Mouse (Mus musculus): ENCODE results near the gene Prdm15. TPM values are rescaled to one million over a fixed set of nuclear protein-coding genes. Genes with fewer than 3 reads are reported as not detected.

Prdm15 gene
- polyA plus RNA-seq, 1 experiment from 2014 or later, result 16.3 TPM

- H3K4me3 ChIP-seq, result no peak overlapping the region
- H3K36me3 ChIP-seq, result peaks cover 92% of the 10 kb centered on the region
- H3K9me3 ChIP-seq, result no peaks in the 10 kb centered on the region
- no peaks in the 10 kb centered on the region for H3K4me1 ChIP-seq
- ATAC-seq (replicated peaks), result no peak
- H3K27ac ChIP-seq (replicated peaks), result no peak overlapping the region
- WGBS, result 96% methylated on average over 3 of the region's 3 CpGs
- no peaks in the 10 kb centered on the region for H3K27me3 ChIP-seq
- no peak overlapping the region for H3K9ac ChIP-seq (replicated peaks)
- no peak overlapping the region for H3K4me2 ChIP-seq (replicated peaks)
Observed at GRCm38 (mm10) chr16:97808881-97809280, 42.8 kb downstream of the Prdm15 start.

GRCm38 (mm10) chr16:97805646-97806045, 46.0 kb downstream of the Prdm15 start:
- Histone ChIP-seq H3K4me1 (no peaks in the 10 kb centered on the region), H3K4me2 (replicated peaks) (no peak overlapping the region), H3K27ac (replicated peaks) (no peak overlapping the region), H3K9me3 (no peaks in the 10 kb centered on the region), H3K27me3 (no peaks in the 10 kb centered on the region), H3K36me3 (peaks cover 86% of the 10 kb centered on the region), H3K9ac (replicated peaks) (no peak overlapping the region), H3K4me3 (no peak overlapping the region)
- no peak for ATAC-seq (replicated peaks)
- 99% methylated on average over 3 of the region's 3 CpGs for whole genome bisulfite sequencing

GRCm38 (mm10) chr16:97804680-97805547, 46.7 kb downstream of the Prdm15 start:
- Histone ChIP-seq H3K27me3 (no peaks in the 10 kb centered on the region), H3K4me2 (replicated peaks) (no peak overlapping the region), H3K4me1 (no peaks in the 10 kb centered on the region), H3K9me3 (no peaks in the 10 kb centered on the region), H3K36me3 (peaks cover 85% of the 10 kb centered on the region), H3K4me3 (no peak overlapping the region), H3K27ac (replicated peaks) (no peak overlapping the region), H3K9ac (replicated peaks) (no peak overlapping the region)
- peak; percentile 43; the same call in 1 of the 2 replicates for ATAC-seq (replicated peaks)
- WGBS, result 70% methylated on average over 7 of the region's 7 CpGs

GRCm38 (mm10) chr16:97797950-97798869, 53.4 kb downstream of the Prdm15 start:
- ATAC-seq (replicated peaks), result no peak
- H3K27me3 ChIP-seq, result no peaks in the 10 kb centered on the region
- no peaks in the 10 kb centered on the region for H3K9me3 ChIP-seq
- no peaks in the 10 kb centered on the region for H3K4me1 ChIP-seq
- H3K4me2 ChIP-seq (replicated peaks), result no peak overlapping the region
- 97% methylated on average over 7 of the region's 7 CpGs for WGBS
- H3K36me3 ChIP-seq, result peaks cover 86% of the 10 kb centered on the region
- no peak overlapping the region for H3K27ac ChIP-seq (replicated peaks)
- no peak overlapping the region for H3K9ac ChIP-seq (replicated peaks)
- H3K4me3 ChIP-seq, result no peak overlapping the region

GRCm38 (mm10) chr16:97797212-97797611, 54.4 kb downstream of the Prdm15 start:
- no peak overlapping the region for H3K4me2 ChIP-seq (replicated peaks)
- no peak overlapping the region for H3K9ac ChIP-seq (replicated peaks)
- no peaks in the 10 kb centered on the region for H3K9me3 ChIP-seq
- no peak overlapping the region for H3K4me3 ChIP-seq
- H3K36me3 ChIP-seq, result peaks cover 85% of the 10 kb centered on the region
- H3K4me1 ChIP-seq, result no peaks in the 10 kb centered on the region
- H3K27ac ChIP-seq (replicated peaks), result no peak overlapping the region
- WGBS, result 82% methylated on average over 3 of the region's 3 CpGs
- ATAC-seq (replicated peaks), result no peak
- no peaks in the 10 kb centered on the region for H3K27me3 ChIP-seq

GRCm38 (mm10) chr16:97794256-97794655, 57.4 kb downstream of the Prdm15 start:
- Histone ChIP-seq H3K4me3 (no peak overlapping the region), H3K4me1 (no peaks in the 10 kb centered on the region), H3K9me3 (no peaks in the 10 kb centered on the region), H3K27me3 (no peaks in the 10 kb centered on the region), H3K36me3 (peaks cover 64% of the 10 kb centered on the region), H3K4me2 (replicated peaks) (no peak overlapping the region), H3K9ac (replicated peaks) (no peak overlapping the region), H3K27ac (replicated peaks) (no peak overlapping the region)
- no peak for ATAC-seq (replicated peaks)
- WGBS, result 92% methylated on average over 6 of the region's 6 CpGs

GRCm38 (mm10) chr16:97783057-97783456, 68.6 kb downstream of the Prdm15 start:
- no peak overlapping the region for H3K27ac ChIP-seq (replicated peaks)
- no peaks in the 10 kb centered on the region for H3K9me3 ChIP-seq
- H3K4me2 ChIP-seq (replicated peaks), result no peak overlapping the region
- H3K4me1 ChIP-seq, result peaks cover 3% of the 10 kb centered on the region; the same call in 1 of the 2 replicates
- ATAC-seq (replicated peaks), result no peak
- no peaks in the 10 kb centered on the region for H3K27me3 ChIP-seq
- no peaks in the 10 kb centered on the region for H3K36me3 ChIP-seq
- no peak overlapping the region for H3K4me3 ChIP-seq
- H3K9ac ChIP-seq (replicated peaks), result no peak overlapping the region
- WGBS, result 83% methylated on average over 5 of the region's 5 CpGs

GRCm38 (mm10) chr16:97778353-97779025, 73.2 kb downstream of the Prdm15 start:
- H3K27me3 ChIP-seq, result no peaks in the 10 kb centered on the region
- peak overlapping the region; percentile 27 for H3K4me2 ChIP-seq (replicated peaks)
- ATAC-seq (replicated peaks), result peak; percentile 84
- H3K4me3 ChIP-seq, result no peak overlapping the region
- no peak overlapping the region for H3K27ac ChIP-seq (replicated peaks)
- WGBS, result 16% methylated on average over 15 of the region's 15 CpGs
- H3K9me3 ChIP-seq, result no peaks in the 10 kb centered on the region
- peaks cover 3% of the 10 kb centered on the region; the same call in 1 of the 2 replicates for H3K4me1 ChIP-seq
- H3K36me3 ChIP-seq, result no peaks in the 10 kb centered on the region
- H3K9ac ChIP-seq (replicated peaks), result no peak overlapping the region

- no peak overlapping the region for H3K27ac ChIP-seq (replicated peaks)
- 30% methylated on average over 3 of the region's 3 CpGs for WGBS
Observed at GRCm38 (mm10) chr16:97766501-97766900, 85.1 kb downstream of the Prdm15 start.

GRCm38 (mm10) chr16:97764626-97765025, 87.0 kb downstream of the Prdm15 start:
- Histone ChIP-seq H3K27ac (replicated peaks) (no peak overlapping the region), H3K4me3 (no peak overlapping the region), H3K4me1 (peaks cover 13% of the 10 kb centered on the region), H3K9me3 (no peaks in the 10 kb centered on the region), H3K36me3 (no peaks in the 10 kb centered on the region), H3K4me2 (replicated peaks) (no peak overlapping the region), H3K27me3 (peaks cover 50% of the 10 kb centered on the region), H3K9ac (replicated peaks) (no peak overlapping the region)
- ATAC-seq (replicated peaks), result no peak
- 46% methylated on average over 2 of the region's 2 CpGs for WGBS

More at GRCm38 (mm10) chr16:97766501-97766900, 85.1 kb downstream of the Prdm15 start:
- no peak overlapping the region for H3K4me2 ChIP-seq (replicated peaks)
- H3K4me1 ChIP-seq, result peaks cover 13% of the 10 kb centered on the region
- no peak for ATAC-seq (replicated peaks)
- H3K9ac ChIP-seq (replicated peaks), result no peak overlapping the region
- H3K4me3 ChIP-seq, result no peak overlapping the region
- H3K27me3 ChIP-seq, result peaks cover 41% of the 10 kb centered on the region
- H3K9me3 ChIP-seq, result no peaks in the 10 kb centered on the region
- H3K36me3 ChIP-seq, result no peaks in the 10 kb centered on the region

GRCm38 (mm10) chr16:97763990-97764340, 87.7 kb downstream of the Prdm15 start:
- 8% methylated on average over 13 of the region's 13 CpGs for WGBS
- H3K4me2 ChIP-seq (replicated peaks), result peak overlapping the region; percentile 67
- H3K9ac ChIP-seq (replicated peaks), result no peak overlapping the region
- H3K27me3 ChIP-seq, result peaks cover 50% of the 10 kb centered on the region
- peaks cover 13% of the 10 kb centered on the region for H3K4me1 ChIP-seq
- H3K9me3 ChIP-seq, result no peaks in the 10 kb centered on the region
- no peak overlapping the region for H3K27ac ChIP-seq (replicated peaks)
- H3K36me3 ChIP-seq, result no peaks in the 10 kb centered on the region
- H3K4me3 ChIP-seq, result peak overlapping the region; percentile 44
- ATAC-seq (replicated peaks), result no peak
